Mouse (Mus musculus): Measurements from ENCODE around the gene Rtn4r. TPM values are rescaled to one million over a fixed set of nuclear protein-coding genes. Genes with fewer than 3 reads are reported as not detected.

Rtn4r gene
- polyA plus RNA-seq, 1 experiment from 2014 or later: 3.6 TPM

DNA sequence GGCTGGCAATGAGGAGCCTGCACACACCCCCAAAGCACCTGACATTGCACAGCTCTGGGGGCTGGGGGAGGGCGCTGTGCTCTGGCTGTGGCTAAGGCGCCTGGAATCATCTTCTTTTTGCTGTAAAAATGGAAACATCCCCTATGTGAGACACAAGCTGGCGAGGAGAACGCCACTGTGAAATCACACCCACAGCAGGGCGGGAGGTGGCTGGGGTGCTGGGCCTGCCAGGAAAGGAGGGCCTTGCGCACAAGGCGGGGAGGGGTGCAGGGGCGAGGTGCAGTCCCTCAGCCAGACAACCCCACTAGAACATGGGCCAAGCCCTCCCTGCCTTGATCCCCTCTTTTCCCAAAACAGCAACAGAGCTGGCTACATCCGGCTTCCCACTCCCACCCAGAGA lies 45.8 kb downstream of the Rtn4r start:
- WGBS: 80% methylated on average over 9 of the region's 9 CpGs
- no peak overlapping the region for H3K4me2 ChIP-seq (replicated peaks; ENCODE audit: low read depth, low read length)
- H3K4me3 ChIP-seq (ENCODE audit: low read length): no peak overlapping the region
- no peaks in the 10 kb centered on the region for H3K27me3 ChIP-seq (ENCODE audit: control insufficient read depth, insufficient read depth, low read length)
- ATAC-seq (ENCODE audit: low FRiP score, low TSS enrichment): no peak
- no peak overlapping the region for H3K9ac ChIP-seq (ENCODE audit: low read depth, low read length)
- peaks cover 4% of the 10 kb centered on the region; the same call in 1 of the 2 replicates for H3K4me1 ChIP-seq (ENCODE audit: control insufficient read depth, insufficient read depth, low read length)
- H3K9me3 ChIP-seq (ENCODE audit: control insufficient read depth, low read length): no peaks in the 10 kb centered on the region
- no peaks in the 10 kb centered on the region for H3K36me3 ChIP-seq (ENCODE audit: control insufficient read depth, insufficient read depth, low read length)
- no peak overlapping the region for H3K27ac ChIP-seq (ENCODE audit: low read depth, low read length)

DNA sequence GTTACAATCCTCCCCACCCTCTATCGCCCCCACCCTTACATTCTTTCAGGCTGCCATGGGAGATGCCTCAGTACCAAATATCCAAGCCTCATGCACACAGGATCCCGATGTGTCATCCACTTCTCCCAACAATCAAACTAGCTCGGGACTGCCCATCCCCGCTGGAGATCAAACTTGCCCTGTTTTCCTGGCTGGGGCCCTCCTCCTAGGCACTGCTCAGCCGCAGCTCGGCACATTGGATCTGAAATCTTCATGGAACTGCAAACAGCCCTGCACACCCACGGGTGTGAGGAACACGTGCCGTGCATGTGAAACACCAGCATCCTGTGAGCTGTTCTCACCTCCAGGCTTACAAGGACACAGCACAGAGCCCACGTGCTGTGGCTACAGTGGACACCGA lies 46.3 kb downstream of the Rtn4r start:
- no peak overlapping the region for H3K9ac ChIP-seq (ENCODE audit: low read depth, low read length)
- H3K4me3 ChIP-seq (ENCODE audit: low read length): no peak overlapping the region
- H3K4me2 ChIP-seq (replicated peaks; ENCODE audit: low read depth, low read length): no peak overlapping the region
- no peak for ATAC-seq (ENCODE audit: low FRiP score, low TSS enrichment)
- WGBS: 76% methylated on average over 11 of the region's 11 CpGs
- no peaks in the 10 kb centered on the region for H3K9me3 ChIP-seq (ENCODE audit: control insufficient read depth, low read length)
- no peak overlapping the region for H3K27ac ChIP-seq (ENCODE audit: low read depth, low read length)
- peaks cover 4% of the 10 kb centered on the region; the same call in 1 of the 2 replicates for H3K4me1 ChIP-seq (ENCODE audit: control insufficient read depth, insufficient read depth, low read length)
- H3K27me3 ChIP-seq (ENCODE audit: control insufficient read depth, insufficient read depth, low read length): no peaks in the 10 kb centered on the region
- H3K36me3 ChIP-seq (ENCODE audit: control insufficient read depth, insufficient read depth, low read length): no peaks in the 10 kb centered on the region

DNA sequence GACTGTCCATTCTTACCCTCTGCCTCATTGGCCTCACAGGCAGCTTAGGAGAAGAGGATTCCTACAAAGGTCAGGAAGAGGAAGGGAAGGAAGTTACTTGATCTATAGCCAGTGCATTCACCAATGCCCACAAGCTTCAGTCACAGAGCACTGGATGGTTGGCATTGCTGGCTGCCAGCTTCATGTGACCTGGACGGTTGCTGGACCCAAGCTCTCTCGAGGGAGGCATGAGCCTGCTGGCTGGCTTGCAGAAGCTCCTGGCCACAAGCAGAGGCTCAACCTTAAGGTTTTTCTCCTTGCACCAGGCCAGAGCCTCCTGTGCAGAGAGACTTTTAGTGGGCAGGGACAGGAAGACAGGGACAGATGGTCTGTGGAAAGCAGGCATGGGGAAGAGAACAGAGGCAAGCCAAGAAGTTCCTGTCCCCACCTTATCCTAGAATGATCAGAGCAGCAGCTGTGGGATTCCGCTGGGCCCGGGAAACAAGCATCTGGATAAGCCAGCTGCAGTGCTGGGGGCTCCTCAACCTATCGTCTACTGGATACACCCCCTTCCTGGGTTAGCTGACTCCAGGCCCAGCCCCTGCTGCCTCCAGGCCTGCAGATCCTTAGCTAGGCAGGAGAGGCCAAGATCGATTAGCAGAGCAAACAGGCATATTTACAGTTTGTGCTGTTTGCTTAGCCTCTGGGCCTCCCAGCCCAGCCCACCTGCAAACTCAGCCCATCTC lies 48.5 kb downstream of the Rtn4r start:
- no peak overlapping the region for H3K9ac ChIP-seq (ENCODE audit: low read depth, low read length)
- H3K4me2 ChIP-seq (replicated peaks; ENCODE audit: low read depth, low read length): no peak overlapping the region

DNA sequence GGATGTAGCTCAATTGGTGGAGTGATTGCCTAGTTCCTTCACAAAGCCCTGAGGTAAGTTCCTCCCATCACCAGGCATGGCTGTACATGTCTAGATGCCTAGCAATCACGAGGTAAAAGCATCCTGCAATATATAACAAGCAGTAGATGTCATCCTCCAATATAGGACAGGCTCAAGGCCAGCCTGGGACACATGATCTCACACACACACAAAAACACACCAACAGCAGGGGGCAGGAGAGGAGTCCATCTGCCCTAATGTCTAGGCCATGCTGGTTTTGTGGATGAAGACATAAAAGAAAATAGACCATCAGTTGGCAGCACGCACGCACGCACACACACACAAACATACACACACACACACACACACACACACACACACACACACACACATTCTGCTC lies 49.3 kb downstream of the Rtn4r start:
- no peak overlapping the region for H3K4me3 ChIP-seq (ENCODE audit: low read length)
- no peak overlapping the region for H3K4me2 ChIP-seq (replicated peaks; ENCODE audit: low read depth, low read length)
- ATAC-seq (ENCODE audit: low FRiP score, low TSS enrichment): no peak
- no peak overlapping the region for H3K27ac ChIP-seq (ENCODE audit: low read depth, low read length)
- no peaks in the 10 kb centered on the region for H3K9me3 ChIP-seq (ENCODE audit: control insufficient read depth, low read length)
- peaks cover 15% of the 10 kb centered on the region for H3K4me1 ChIP-seq (ENCODE audit: control insufficient read depth, insufficient read depth, low read length)
- H3K9ac ChIP-seq (ENCODE audit: low read depth, low read length): no peak overlapping the region
- 79% methylated on average over 4 of the region's 4 CpGs for WGBS
- H3K36me3 ChIP-seq (ENCODE audit: control insufficient read depth, insufficient read depth, low read length): no peaks in the 10 kb centered on the region
- H3K27me3 ChIP-seq (ENCODE audit: control insufficient read depth, insufficient read depth, low read length): 0 out of 2 replicates have a peak, but pooled peaks cover 2% of the 10 kb centered on the region

More for the DNA sequence above, 48.5 kb downstream of the Rtn4r start:
- H3K9me3 ChIP-seq (ENCODE audit: control insufficient read depth, low read length): no peaks in the 10 kb centered on the region
- H3K27me3 ChIP-seq (ENCODE audit: control insufficient read depth, insufficient read depth, low read length): 0 out of 2 replicates have a peak, but pooled peaks cover 2% of the 10 kb centered on the region
- peaks cover 8% of the 10 kb centered on the region for H3K4me1 ChIP-seq (ENCODE audit: control insufficient read depth, insufficient read depth, low read length)
- H3K4me3 ChIP-seq (ENCODE audit: low read length): no peak overlapping the region
- no peak for ATAC-seq (ENCODE audit: low FRiP score, low TSS enrichment)
- no peaks in the 10 kb centered on the region for H3K36me3 ChIP-seq (ENCODE audit: control insufficient read depth, insufficient read depth, low read length)
- WGBS: 33% methylated on average over 6 of the region's 6 CpGs
- H3K27ac ChIP-seq (ENCODE audit: low read depth, low read length): no peak overlapping the region

DNA sequence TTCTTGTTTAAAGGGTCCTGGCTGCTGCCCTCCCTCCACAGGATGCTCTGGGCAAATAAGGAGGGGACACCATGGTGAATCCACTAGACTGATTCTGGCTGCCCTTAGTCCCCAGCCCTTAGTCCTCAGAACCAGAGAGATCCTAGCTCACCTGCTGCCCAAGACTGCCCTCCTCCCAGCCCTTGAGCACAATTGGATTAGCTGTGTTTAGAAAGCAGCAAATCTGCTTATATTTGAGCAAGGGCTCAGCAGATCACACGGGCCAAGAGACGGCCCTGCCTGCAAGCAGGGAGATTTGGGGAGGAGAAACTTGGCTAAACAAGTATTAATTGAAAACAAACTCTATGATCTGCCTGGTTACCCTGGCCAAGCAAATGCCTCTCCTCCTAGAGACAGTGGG lies 52.1 kb downstream of the Rtn4r start:
- Histone ChIP-seq H3K9me3 (ENCODE audit: control insufficient read depth, low read length) (no peaks in the 10 kb centered on the region), H3K9ac (ENCODE audit: low read depth, low read length) (no peak overlapping the region), H3K27ac (ENCODE audit: low read depth, low read length) (no peak overlapping the region), H3K4me3 (ENCODE audit: low read length) (no peak overlapping the region), H3K27me3 (ENCODE audit: control insufficient read depth, insufficient read depth, low read length) (0 out of 2 replicates have a peak, but pooled peaks cover 2% of the 10 kb centered on the region), H3K36me3 (ENCODE audit: control insufficient read depth, insufficient read depth, low read length) (no peaks in the 10 kb centered on the region), H3K4me1 (ENCODE audit: control insufficient read depth, insufficient read depth, low read length) (peaks cover 15% of the 10 kb centered on the region), H3K4me2 (replicated peaks; ENCODE audit: low read depth, low read length) (no peak overlapping the region)
- no peak for ATAC-seq (ENCODE audit: low FRiP score, low TSS enrichment)
- WGBS: 40% methylated on average over 2 of the region's 2 CpGs

DNA sequence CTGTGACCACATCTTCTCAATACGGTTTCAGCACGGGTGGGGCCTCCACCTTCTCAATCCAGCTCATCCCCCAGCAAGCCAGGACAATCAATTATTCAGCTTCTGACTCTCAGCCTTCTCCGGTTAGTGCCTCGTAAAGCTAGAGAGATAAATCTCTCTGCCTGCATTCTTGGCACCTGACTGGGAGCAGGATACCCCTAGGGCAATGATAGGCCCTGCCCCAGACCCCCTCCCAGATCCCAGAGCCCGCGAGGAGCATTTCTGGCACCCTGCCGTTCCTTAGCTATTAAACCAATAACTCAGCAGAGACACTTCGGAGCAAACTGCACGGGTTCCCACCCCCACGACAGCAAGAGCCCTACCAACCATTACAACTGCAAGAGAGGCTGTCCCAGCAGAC lies 54.0 kb downstream of the Rtn4r start:
- Histone ChIP-seq H3K27me3 (ENCODE audit: control insufficient read depth, insufficient read depth, low read length) (0 out of 2 replicates have a peak, but pooled peaks cover 2% of the 10 kb centered on the region), H3K36me3 (ENCODE audit: control insufficient read depth, insufficient read depth, low read length) (no peaks in the 10 kb centered on the region), H3K4me1 (ENCODE audit: control insufficient read depth, insufficient read depth, low read length) (peaks cover 25% of the 10 kb centered on the region), H3K4me3 (ENCODE audit: low read length) (no peak overlapping the region), H3K27ac (ENCODE audit: low read depth, low read length) (no peak overlapping the region), H3K9ac (ENCODE audit: low read depth, low read length) (no peak overlapping the region), H3K4me2 (replicated peaks; ENCODE audit: low read depth, low read length) (no peak overlapping the region), H3K9me3 (ENCODE audit: control insufficient read depth, low read length) (no peaks in the 10 kb centered on the region)
- WGBS: 4% methylated on average over 10 of the region's 10 CpGs
- ATAC-seq (ENCODE audit: low FRiP score, low TSS enrichment): peak; percentile 14; the same call in 1 of the 2 replicates

DNA sequence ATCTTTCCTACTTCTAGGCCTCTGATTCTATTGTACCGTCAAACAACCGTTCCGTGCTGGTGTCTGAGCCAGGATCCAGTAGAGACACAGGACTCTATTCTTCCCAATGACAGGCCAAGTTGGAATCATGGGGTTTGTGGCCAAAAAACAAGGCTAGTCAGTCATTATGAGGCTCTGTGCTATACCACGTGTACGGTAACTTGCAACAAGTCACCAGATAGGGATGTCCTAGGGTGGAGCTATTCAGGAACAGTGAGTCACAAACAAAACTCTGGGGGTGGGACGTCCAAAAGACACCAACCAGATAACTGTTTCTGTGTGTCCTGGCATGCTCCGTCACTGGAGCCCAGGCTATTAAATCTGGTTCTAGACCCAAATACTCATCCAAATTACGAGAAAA lies 55.3 kb downstream of the Rtn4r start:
- Histone ChIP-seq H3K36me3 (ENCODE audit: control insufficient read depth, insufficient read depth, low read length) (no peaks in the 10 kb centered on the region), H3K27me3 (ENCODE audit: control insufficient read depth, insufficient read depth, low read length) (0 out of 2 replicates have a peak, but pooled peaks cover 2% of the 10 kb centered on the region)
- 89% methylated on average over 8 of the region's 8 CpGs for WGBS

DNA sequence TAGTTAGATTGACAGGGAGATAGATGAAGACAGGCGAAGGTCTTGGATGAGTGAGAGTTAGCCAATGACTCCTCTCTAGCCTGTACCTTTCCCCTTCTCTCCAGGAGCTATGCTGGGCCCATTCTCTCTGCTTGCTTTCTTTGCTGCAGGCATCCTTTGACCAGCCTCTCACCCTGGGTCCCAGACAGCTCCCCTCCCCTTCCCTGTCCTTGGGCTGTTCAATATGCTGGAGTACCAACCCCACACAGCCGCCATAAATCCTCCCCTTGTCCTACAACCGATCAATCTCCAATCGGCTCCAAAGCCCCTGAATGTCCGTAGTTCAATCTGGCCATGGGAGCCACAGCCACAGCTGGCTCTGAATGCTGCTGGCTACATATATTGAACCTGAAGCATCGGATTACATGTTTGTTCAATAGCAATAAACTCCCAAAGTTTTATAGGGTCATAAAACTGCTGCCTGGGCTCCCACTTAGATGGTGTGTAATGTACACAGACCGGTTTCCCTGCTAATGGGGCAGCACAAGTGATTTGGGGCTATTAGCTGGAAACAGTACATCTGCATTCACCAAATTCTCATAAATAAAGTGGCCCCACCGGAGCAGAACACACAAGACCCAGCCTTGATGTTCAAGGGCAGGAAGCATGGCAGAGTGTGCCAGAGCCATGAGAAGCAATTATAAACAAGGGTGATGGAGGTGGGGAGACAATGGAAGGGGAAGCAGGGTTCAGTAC lies 58.4 kb downstream of the Rtn4r start:
- peak; percentile 80 for ATAC-seq (ENCODE audit: low FRiP score, low TSS enrichment)
- H3K4me3 ChIP-seq (ENCODE audit: low read length): no peak overlapping the region
- peak overlapping the region; percentile 24; the same call in 1 of the 2 replicates for H3K27ac ChIP-seq (ENCODE audit: low read depth, low read length)
- H3K36me3 ChIP-seq (ENCODE audit: control insufficient read depth, insufficient read depth, low read length): no peaks in the 10 kb centered on the region
- H3K9me3 ChIP-seq (ENCODE audit: control insufficient read depth, low read length): peaks cover 3% of the 10 kb centered on the region; the same call in 1 of the 2 replicates
- 0 out of 2 replicates have a peak, but pooled peaks cover under 1% of the 10 kb centered on the region for H3K27me3 ChIP-seq (ENCODE audit: control insufficient read depth, insufficient read depth, low read length)
- H3K9ac ChIP-seq (ENCODE audit: low read depth, low read length): 0 out of 2 replicates have a peak overlapping the region, but pooled peaks have one; percentile 18
- peaks cover 25% of the 10 kb centered on the region for H3K4me1 ChIP-seq (ENCODE audit: control insufficient read depth, insufficient read depth, low read length)
- no peak overlapping the region for H3K4me2 ChIP-seq (replicated peaks; ENCODE audit: low read depth, low read length)
- 9% methylated on average over 8 of the region's 8 CpGs for WGBS

More for the DNA sequence above, 55.3 kb downstream of the Rtn4r start:
- Histone ChIP-seq H3K4me1 (ENCODE audit: control insufficient read depth, insufficient read depth, low read length) (peaks cover 27% of the 10 kb centered on the region), H3K9me3 (ENCODE audit: control insufficient read depth, low read length) (no peaks in the 10 kb centered on the region), H3K4me2 (replicated peaks; ENCODE audit: low read depth, low read length) (no peak overlapping the region), H3K9ac (ENCODE audit: low read depth, low read length) (no peak overlapping the region), H3K4me3 (ENCODE audit: low read length) (no peak overlapping the region), H3K27ac (ENCODE audit: low read depth, low read length) (no peak overlapping the region)
- no peak for ATAC-seq (ENCODE audit: low FRiP score, low TSS enrichment)

DNA sequence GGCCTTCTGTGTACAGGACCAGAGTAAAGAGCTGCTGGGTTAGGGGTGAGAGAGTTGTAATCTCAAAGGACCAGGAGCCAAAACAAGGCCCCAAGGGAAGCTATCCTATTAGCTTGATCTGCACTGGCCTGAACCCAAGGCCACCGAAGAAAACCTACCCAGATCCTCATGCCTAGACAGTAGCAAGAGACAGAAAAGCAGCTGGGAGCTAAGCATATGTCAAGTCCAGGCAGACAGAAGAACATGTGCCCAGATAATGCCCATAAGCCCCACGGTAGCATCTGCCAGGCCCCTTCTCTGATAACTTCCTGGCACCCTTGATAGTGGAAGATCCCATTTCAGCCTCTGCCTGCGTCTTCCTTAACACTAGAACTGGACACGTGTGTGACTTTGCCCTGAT lies 59.4 kb downstream of the Rtn4r start:
- 0 out of 2 replicates have a peak, but pooled peaks cover 2% of the 10 kb centered on the region for H3K27me3 ChIP-seq (ENCODE audit: control insufficient read depth, insufficient read depth, low read length)
- H3K4me1 ChIP-seq (ENCODE audit: control insufficient read depth, insufficient read depth, low read length): peaks cover 16% of the 10 kb centered on the region
- peak overlapping the region; percentile 24; the same call in 1 of the 2 replicates for H3K27ac ChIP-seq (ENCODE audit: low read depth, low read length)
- H3K9me3 ChIP-seq (ENCODE audit: control insufficient read depth, low read length): peaks cover 3% of the 10 kb centered on the region; the same call in 1 of the 2 replicates
- no peak for ATAC-seq (ENCODE audit: low FRiP score, low TSS enrichment)
- no peak overlapping the region for H3K9ac ChIP-seq (ENCODE audit: low read depth, low read length)
- H3K4me2 ChIP-seq (replicated peaks; ENCODE audit: low read depth, low read length): no peak overlapping the region
- H3K36me3 ChIP-seq (ENCODE audit: control insufficient read depth, insufficient read depth, low read length): no peaks in the 10 kb centered on the region
- no peak overlapping the region for H3K4me3 ChIP-seq (ENCODE audit: low read length)
- WGBS: 62% methylated on average over 4 of the region's 4 CpGs
